Mouse (Mus musculus): ENCODE measurements around the gene Coq6. TPM values are rescaled to one million over a fixed set of nuclear protein-coding genes. Genes with fewer than 3 reads are reported as not detected.
A peak's percentile ranks its signal among the peaks of the same experiment; 100 is the strongest.

Gene Coq6
- polyA plus RNA-seq, 1 experiment from 2014 or later, result 57.4 TPM

- Histone ChIP-seq H3K9me3 (replicated peaks; ENCODE audit: control insufficient read depth, low read length) (no peaks in the 10 kb centered on the region), H3K36me3 (ENCODE audit: control insufficient read depth, insufficient read depth, low read length) (no peaks in the 10 kb centered on the region), H3K4me3 (ENCODE audit: low read depth, low read length) (no peak overlapping the region), H3K4me1 (ENCODE audit: control insufficient read depth, insufficient read depth, low read length) (peaks cover 16% of the 10 kb centered on the region), H3K4me2 (no peak overlapping the region), H3K27ac (ENCODE audit: low read depth, low read length) (no peak overlapping the region), H3K27me3 (ENCODE audit: control insufficient read depth, insufficient read depth, low read length) (no peaks in the 10 kb centered on the region), H3K9ac (ENCODE audit: low read depth, low read length) (no peak overlapping the region)
- no peak for ATAC-seq (replicated peaks; ENCODE audit: insufficient number of reproducible peaks, low FRiP score, low TSS enrichment)
- 61% methylated on average over 14 of the region's 14 CpGs for WGBS (ENCODE audit: insufficient replicate concordance)
Measured at GRCm38 (mm10) chr12:84388774-84389400, 27.4 kb downstream of the Coq6 start.

- H3K9me3 ChIP-seq (replicated peaks; ENCODE audit: control insufficient read depth, low read length), result no peaks in the 10 kb centered on the region
- no peak overlapping the region for H3K9ac ChIP-seq (ENCODE audit: low read depth, low read length)
- no peak overlapping the region for H3K4me3 ChIP-seq (ENCODE audit: low read depth, low read length)
- H3K27ac ChIP-seq (ENCODE audit: low read depth, low read length), result peak overlapping the region; percentile 41; the same call in 1 of the 2 replicates
- no peak overlapping the region for H3K4me2 ChIP-seq
- 33% methylated on average over 6 of the region's 6 CpGs for WGBS (ENCODE audit: insufficient replicate concordance)
- no peaks in the 10 kb centered on the region for H3K36me3 ChIP-seq (ENCODE audit: control insufficient read depth, insufficient read depth, low read length)
- H3K27me3 ChIP-seq (ENCODE audit: control insufficient read depth, insufficient read depth, low read length), result no peaks in the 10 kb centered on the region
- H3K4me1 ChIP-seq (ENCODE audit: control insufficient read depth, insufficient read depth, low read length), result peaks cover 5% of the 10 kb centered on the region
- no peak for ATAC-seq (replicated peaks; ENCODE audit: insufficient number of reproducible peaks, low FRiP score, low TSS enrichment)
Measured at GRCm38 (mm10) chr12:84390336-84390735, 28.9 kb downstream of the Coq6 start.

GRCm38 (mm10) chr12:84392681-84393080 is 31.2 kb downstream of the Coq6 start:
- no peaks in the 10 kb centered on the region for H3K27me3 ChIP-seq (ENCODE audit: control insufficient read depth, insufficient read depth, low read length)
- no peaks in the 10 kb centered on the region; the same call in 1 of the 2 replicates for H3K36me3 ChIP-seq (ENCODE audit: control insufficient read depth, insufficient read depth, low read length)
- 90% methylated on average over 4 of the region's 4 CpGs for WGBS (ENCODE audit: insufficient replicate concordance)
- no peak for ATAC-seq (replicated peaks; ENCODE audit: insufficient number of reproducible peaks, low FRiP score, low TSS enrichment)
- H3K9me3 ChIP-seq (replicated peaks; ENCODE audit: control insufficient read depth, low read length), result no peaks in the 10 kb centered on the region
- H3K4me3 ChIP-seq (ENCODE audit: low read depth, low read length), result no peak overlapping the region
- no peaks in the 10 kb centered on the region; the same call in 1 of the 2 replicates for H3K4me1 ChIP-seq (ENCODE audit: control insufficient read depth, insufficient read depth, low read length)
- H3K27ac ChIP-seq (ENCODE audit: low read depth, low read length), result no peak overlapping the region
- H3K4me2 ChIP-seq, result no peak overlapping the region
- H3K9ac ChIP-seq (ENCODE audit: low read depth, low read length), result no peak overlapping the region

- ATAC-seq (replicated peaks; ENCODE audit: insufficient number of reproducible peaks, low FRiP score, low TSS enrichment), result no peak
- 87% methylated on average over 5 of the region's 5 CpGs for WGBS (ENCODE audit: insufficient replicate concordance)
- Histone ChIP-seq H3K27ac (ENCODE audit: low read depth, low read length) (no peak overlapping the region), H3K4me2 (no peak overlapping the region), H3K36me3 (ENCODE audit: control insufficient read depth, insufficient read depth, low read length) (no peaks in the 10 kb centered on the region; the same call in 1 of the 2 replicates), H3K27me3 (ENCODE audit: control insufficient read depth, insufficient read depth, low read length) (no peaks in the 10 kb centered on the region), H3K9me3 (replicated peaks; ENCODE audit: control insufficient read depth, low read length) (no peaks in the 10 kb centered on the region), H3K4me1 (ENCODE audit: control insufficient read depth, insufficient read depth, low read length) (no peaks in the 10 kb centered on the region; the same call in 1 of the 2 replicates), H3K9ac (ENCODE audit: low read depth, low read length) (no peak overlapping the region), H3K4me3 (ENCODE audit: low read depth, low read length) (no peak overlapping the region)
Measured at GRCm38 (mm10) chr12:84393847-84394246, 32.4 kb downstream of the Coq6 start.

- H3K9me3 ChIP-seq (replicated peaks; ENCODE audit: control insufficient read depth, low read length), result no peaks in the 10 kb centered on the region
- WGBS (ENCODE audit: insufficient replicate concordance), result 85% methylated on average over 14 of the region's 14 CpGs
- no peak overlapping the region for H3K4me2 ChIP-seq
- H3K9ac ChIP-seq (ENCODE audit: low read depth, low read length), result no peak overlapping the region
- no peaks in the 10 kb centered on the region; the same call in 1 of the 2 replicates for H3K36me3 ChIP-seq (ENCODE audit: control insufficient read depth, insufficient read depth, low read length)
- no peak for ATAC-seq (replicated peaks; ENCODE audit: insufficient number of reproducible peaks, low FRiP score, low TSS enrichment)
- H3K4me1 ChIP-seq (ENCODE audit: control insufficient read depth, insufficient read depth, low read length), result no peaks in the 10 kb centered on the region
- no peak overlapping the region for H3K4me3 ChIP-seq (ENCODE audit: low read depth, low read length)
- no peak overlapping the region for H3K27ac ChIP-seq (ENCODE audit: low read depth, low read length)
- H3K27me3 ChIP-seq (ENCODE audit: control insufficient read depth, insufficient read depth, low read length), result no peaks in the 10 kb centered on the region
Measured at GRCm38 (mm10) chr12:84396947-84397679, 35.7 kb downstream of the Coq6 start.

GRCm38 (mm10) chr12:84397685-84398084 is 36.2 kb downstream of the Coq6 start:
- no peak for ATAC-seq (replicated peaks; ENCODE audit: insufficient number of reproducible peaks, low FRiP score, low TSS enrichment)
- Histone ChIP-seq H3K36me3 (ENCODE audit: control insufficient read depth, insufficient read depth, low read length) (no peaks in the 10 kb centered on the region; the same call in 1 of the 2 replicates), H3K4me1 (ENCODE audit: control insufficient read depth, insufficient read depth, low read length) (no peaks in the 10 kb centered on the region), H3K4me3 (ENCODE audit: low read depth, low read length) (no peak overlapping the region), H3K27ac (ENCODE audit: low read depth, low read length) (no peak overlapping the region), H3K27me3 (ENCODE audit: control insufficient read depth, insufficient read depth, low read length) (no peaks in the 10 kb centered on the region), H3K9ac (ENCODE audit: low read depth, low read length) (no peak overlapping the region), H3K9me3 (replicated peaks; ENCODE audit: control insufficient read depth, low read length) (no peaks in the 10 kb centered on the region), H3K4me2 (no peak overlapping the region)

- Histone ChIP-seq H3K9me3 (replicated peaks; ENCODE audit: control insufficient read depth, low read length) (no peaks in the 10 kb centered on the region), H3K4me1 (ENCODE audit: control insufficient read depth, insufficient read depth, low read length) (no peaks in the 10 kb centered on the region), H3K27me3 (ENCODE audit: control insufficient read depth, insufficient read depth, low read length) (no peaks in the 10 kb centered on the region), H3K9ac (ENCODE audit: low read depth, low read length) (no peak overlapping the region), H3K27ac (ENCODE audit: low read depth, low read length) (no peak overlapping the region), H3K4me2 (no peak overlapping the region), H3K4me3 (ENCODE audit: low read depth, low read length) (no peak overlapping the region), H3K36me3 (ENCODE audit: control insufficient read depth, insufficient read depth, low read length) (no peaks in the 10 kb centered on the region; the same call in 1 of the 2 replicates)
- 87% methylated on average over 5 of the region's 5 CpGs for WGBS (ENCODE audit: insufficient replicate concordance)
- ATAC-seq (replicated peaks; ENCODE audit: insufficient number of reproducible peaks, low FRiP score, low TSS enrichment), result no peak
Measured at GRCm38 (mm10) chr12:84398629-84399028, 37.2 kb downstream of the Coq6 start.

- ATAC-seq (replicated peaks; ENCODE audit: insufficient number of reproducible peaks, low FRiP score, low TSS enrichment), result no peak
- H3K4me1 ChIP-seq (ENCODE audit: control insufficient read depth, insufficient read depth, low read length), result no peaks in the 10 kb centered on the region
- H3K36me3 ChIP-seq (ENCODE audit: control insufficient read depth, insufficient read depth, low read length), result no peaks in the 10 kb centered on the region; the same call in 1 of the 2 replicates
- no peak overlapping the region for H3K4me3 ChIP-seq (ENCODE audit: low read depth, low read length)
- H3K9me3 ChIP-seq (replicated peaks; ENCODE audit: control insufficient read depth, low read length), result no peaks in the 10 kb centered on the region
- H3K27me3 ChIP-seq (ENCODE audit: control insufficient read depth, insufficient read depth, low read length), result no peaks in the 10 kb centered on the region
- 83% methylated on average over 9 of the region's 9 CpGs for WGBS (ENCODE audit: insufficient replicate concordance)
- H3K9ac ChIP-seq (ENCODE audit: low read depth, low read length), result no peak overlapping the region
- H3K4me2 ChIP-seq, result no peak overlapping the region
- no peak overlapping the region for H3K27ac ChIP-seq (ENCODE audit: low read depth, low read length)
Measured at GRCm38 (mm10) chr12:84399135-84399534, 37.7 kb downstream of the Coq6 start.

All from heart, embryonic 11.5 days (tissue).